Mouse (Mus musculus): ENCODE measurements around the gene Plekha1.

Gene Plekha1

DNA sequence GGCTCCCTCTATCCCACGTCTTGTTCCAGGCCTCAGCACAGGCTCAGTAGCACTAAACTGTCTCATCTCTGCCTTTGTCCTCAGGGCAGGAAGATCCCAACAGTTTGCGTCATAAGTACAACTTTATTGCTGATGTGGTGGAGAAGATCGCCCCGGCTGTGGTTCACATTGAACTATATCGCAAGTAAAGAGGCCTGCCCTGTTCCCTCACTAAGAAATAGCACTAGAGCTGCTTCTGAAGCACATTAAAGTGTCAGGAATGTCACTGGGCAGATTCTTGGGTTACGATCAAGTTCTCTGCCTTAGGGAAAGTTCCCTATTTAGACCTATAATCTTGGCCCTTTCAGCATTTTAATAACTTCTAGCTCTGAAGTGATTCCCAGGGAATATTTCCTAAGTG lies 95.9 kb downstream of the Plekha1 start:
- DNase-seq, result no peak

Measured in cerebellum, adult 9-11 months (tissue).